Mouse (Mus musculus): ENCODE measurements around the gene Mpped1.

DNA sequence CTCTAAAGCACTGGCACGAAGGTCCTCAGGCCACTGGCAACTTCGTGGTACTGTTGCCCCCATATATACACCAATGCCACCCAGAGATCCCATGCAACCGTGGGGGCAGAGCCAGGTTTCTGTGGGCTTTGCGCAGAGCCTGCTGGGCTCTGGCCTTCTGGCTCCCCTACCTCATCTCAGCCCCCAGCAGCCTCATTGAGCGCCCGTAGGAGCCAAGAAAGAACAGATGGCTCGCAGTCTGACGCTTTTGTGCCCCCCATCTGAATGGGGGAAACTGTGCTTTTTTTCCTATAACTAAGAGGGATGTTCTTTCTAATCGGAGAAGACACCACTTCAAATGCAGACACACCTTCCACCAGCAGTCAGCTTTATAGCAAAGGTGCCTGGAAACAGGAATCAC, 105.0 kb downstream of the Mpped1 start:
- TF ChIP-seq CTCF (IDR thresholded peaks at IDR 0.05; ENCODE audit: low read depth) = no peak
- TF ChIP-seq EP300 (IDR thresholded peaks at IDR 0.05; ENCODE audit: low read depth) = no peak

Data from liver, embryonic 14.5 days (tissue).